Mouse (Mus musculus): Measurements from ENCODE around the gene Tead1. TPM values are rescaled to one million over a fixed set of nuclear protein-coding genes. Genes with fewer than 3 reads are reported as not detected.

The Tead1 gene
- total RNA-seq, 2 experiments from 2014 or later = 181 to 186 TPM

- intact Hi-C loops (cut with DNase I) = no loop called here
- no peak for DNase-seq (ENCODE audit: low spot score)
These were observed 40.5 kb downstream of the Tead1 start for GRCm38 (mm10) chr7:112719394-112720142.

GRCm38 (mm10) chr7:112720143-112720988 is 41.2 kb downstream of the Tead1 start:
- intact Hi-C loops (cut with DNase I) = no loop called here
- DNase-seq (ENCODE audit: low spot score) = no peak

GRCm38 (mm10) chr7:112720989-112721337 is 41.8 kb downstream of the Tead1 start:
- intact Hi-C loops (cut with DNase I) = no loop called here
- no peak for DNase-seq (ENCODE audit: low spot score)

GRCm38 (mm10) chr7:112721859-112722258 is 42.7 kb downstream of the Tead1 start:
- no peak for DNase-seq (ENCODE audit: low spot score)
- intact Hi-C loops (cut with DNase I) = no loop called here

- no peak for DNase-seq (ENCODE audit: low spot score)
- intact Hi-C loops (cut with DNase I) = no loop called here
These were observed 49.3 kb downstream of the Tead1 start for GRCm38 (mm10) chr7:112728399-112728798.

GRCm38 (mm10) chr7:112730209-112730608 is 51.1 kb downstream of the Tead1 start:
- intact Hi-C loops (cut with DNase I) = loop anchor here (5.0 kb wide), 1 partner anchor 38 kb away; no protein-coding TSS in a partner anchor
- DNase-seq (ENCODE audit: low spot score) = no peak

- DNase-seq (ENCODE audit: low spot score) = no peak
These were observed 52.5 kb downstream of the Tead1 start for GRCm38 (mm10) chr7:112731584-112731983.

GRCm38 (mm10) chr7:112739174-112739573 is 60.1 kb downstream of the Tead1 start:
- DNase-seq (ENCODE audit: low spot score) = no peak
- intact Hi-C loops (cut with DNase I) = no loop called here

More at GRCm38 (mm10) chr7:112731584-112731983, 52.5 kb downstream of the Tead1 start:
- intact Hi-C loops (cut with DNase I) = loop anchor here (5.0 kb wide), 1 partner anchor 39 kb away; no protein-coding TSS in a partner anchor

GRCm38 (mm10) chr7:112741790-112742189 is 62.7 kb downstream of the Tead1 start:
- DNase-seq (ENCODE audit: low spot score) = no peak
- intact Hi-C loops (cut with DNase I) = no loop called here

GRCm38 (mm10) chr7:112743063-112743462 is 63.9 kb downstream of the Tead1 start:
- intact Hi-C loops (cut with DNase I) = no loop called here
- no peak for DNase-seq (ENCODE audit: low spot score)

GRCm38 (mm10) chr7:112743621-112744395 is 64.7 kb downstream of the Tead1 start:
- intact Hi-C loops (cut with DNase I) = no loop called here

GRCm38 (mm10) chr7:112747187-112747586 is 68.1 kb downstream of the Tead1 start:
- DNase-seq (ENCODE audit: low spot score) = no peak
- intact Hi-C loops (cut with DNase I) = no loop called here

More at GRCm38 (mm10) chr7:112743621-112744395, 64.7 kb downstream of the Tead1 start:
- DNase-seq (ENCODE audit: low spot score) = no peak

- intact Hi-C loops (cut with DNase I) = loop anchor here (2.0 kb wide), 1 partner anchor 13 kb away; no protein-coding TSS in a partner anchor
- DNase-seq (ENCODE audit: low spot score) = no peak
These were observed 68.7 kb downstream of the Tead1 start for GRCm38 (mm10) chr7:112747836-112748235.

GRCm38 (mm10) chr7:112748327-112748726 is 69.2 kb downstream of the Tead1 start:
- DNase-seq (ENCODE audit: low spot score) = no peak
- intact Hi-C loops (cut with DNase I) = loop anchor here (2.0 kb wide), 1 partner anchor 14 kb away; no protein-coding TSS in a partner anchor

GRCm38 (mm10) chr7:112750101-112750500 is 71.0 kb downstream of the Tead1 start:
- DNase-seq (ENCODE audit: low spot score) = no peak
- intact Hi-C loops (cut with DNase I) = no loop called here

- no peak for DNase-seq (ENCODE audit: low spot score)
- intact Hi-C loops (cut with DNase I) = no loop called here
These were observed 73.2 kb downstream of the Tead1 start for GRCm38 (mm10) chr7:112752311-112752710.

- intact Hi-C loops (cut with DNase I) = no loop called here
These were observed 74.2 kb downstream of the Tead1 start for GRCm38 (mm10) chr7:112753314-112753713.

GRCm38 (mm10) chr7:112759359-112759975 is 80.3 kb downstream of the Tead1 start:
- DNase-seq (ENCODE audit: low spot score) = no peak
- intact Hi-C loops (cut with DNase I) = no loop called here

More at GRCm38 (mm10) chr7:112753314-112753713, 74.2 kb downstream of the Tead1 start:
- DNase-seq (ENCODE audit: low spot score) = no peak

- DNase-seq (ENCODE audit: low spot score) = no peak
- intact Hi-C loops (cut with DNase I) = loop anchor here (5.0 kb wide), 1 partner anchor 78 kb away; no protein-coding TSS in a partner anchor
These were observed 81.2 kb downstream of the Tead1 start for GRCm38 (mm10) chr7:112760293-112760692.
